Mouse (Mus musculus) brain, embryonic 14.5 days (tissue): ENCODE results near the gene Dpp6. TPM values are rescaled to one million over a fixed set of nuclear protein-coding genes. Genes with fewer than 3 reads are reported as not detected.

Source experiments
- DNase-seq: peaks from one replicate; pipeline ENCODE4 v3.0.0-alpha.2; 2011; ENCODE audit warnings: low read depth
- CTCF ChIP-seq: fragments of 200-500 bp; IDR thresholded peaks from 2 replicates; pipeline ENCODE4 v1.5.1; 2012; ENCODE audit warnings: inconsistent platforms, mild to moderate bottlenecking, moderate library complexity, borderline replicate concordance; ENCODE audit not compliant: insufficient read depth, insufficient read length; ENCODE audit errors: extremely low read depth
- POLR2A ChIP-seq: fragments of 200-500 bp; IDR thresholded peaks from 2 replicates; pipeline ENCODE4 v1.6.1; 2012; ENCODE audit warnings: mild to moderate bottlenecking, inconsistent platforms, borderline replicate concordance; ENCODE audit not compliant: poor library complexity, insufficient read depth, insufficient read length, severe bottlenecking; ENCODE audit errors: extremely low read depth
- polyA plus RNA-seq: library from polyadenylated mRNA; depleted of rRNA; stranded (reverse); fragments of >200 nt; gene quantifications from 2 replicates; pipeline ENCODE4 v1.2.3, GENCODE M21; 2012

The Dpp6 gene
- polyA plus RNA-seq, 1 experiment = 84.1 TPM

DNA sequence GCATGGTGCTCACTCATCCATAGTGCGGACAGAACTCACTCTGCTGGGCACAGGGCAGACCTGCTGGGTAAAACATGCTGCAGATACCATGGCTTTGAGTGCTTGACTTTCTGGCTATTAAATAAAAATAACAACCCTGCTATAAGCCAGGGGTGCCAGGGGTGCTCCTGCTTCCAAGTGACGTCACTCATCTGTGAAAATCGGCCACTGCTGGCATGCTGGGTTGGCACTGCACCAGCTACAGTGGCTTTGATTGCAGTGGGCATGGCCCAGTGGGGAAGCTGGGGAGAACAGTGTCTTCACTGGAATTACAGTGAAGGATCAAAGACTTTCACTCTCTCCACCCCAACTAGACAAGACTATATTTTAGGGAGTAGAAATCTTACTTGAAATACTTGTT lies 95.0 kb downstream of the Dpp6 start:
- DNase-seq = no peak
- TF ChIP-seq CTCF (no peak), POLR2A (no peak)

- TF ChIP-seq POLR2A (no peak), CTCF (no peak)
- DNase-seq = no peak
These were observed 101.8 kb downstream of the Dpp6 start for GRCm38 (mm10) chr5:26918763-26919162.

GRCm38 (mm10) chr5:26924552-26924951 lies 107.5 kb downstream of the Dpp6 start:
- no peak for TF ChIP-seq CTCF
- TF ChIP-seq POLR2A = no peak
- no peak for DNase-seq

DNA sequence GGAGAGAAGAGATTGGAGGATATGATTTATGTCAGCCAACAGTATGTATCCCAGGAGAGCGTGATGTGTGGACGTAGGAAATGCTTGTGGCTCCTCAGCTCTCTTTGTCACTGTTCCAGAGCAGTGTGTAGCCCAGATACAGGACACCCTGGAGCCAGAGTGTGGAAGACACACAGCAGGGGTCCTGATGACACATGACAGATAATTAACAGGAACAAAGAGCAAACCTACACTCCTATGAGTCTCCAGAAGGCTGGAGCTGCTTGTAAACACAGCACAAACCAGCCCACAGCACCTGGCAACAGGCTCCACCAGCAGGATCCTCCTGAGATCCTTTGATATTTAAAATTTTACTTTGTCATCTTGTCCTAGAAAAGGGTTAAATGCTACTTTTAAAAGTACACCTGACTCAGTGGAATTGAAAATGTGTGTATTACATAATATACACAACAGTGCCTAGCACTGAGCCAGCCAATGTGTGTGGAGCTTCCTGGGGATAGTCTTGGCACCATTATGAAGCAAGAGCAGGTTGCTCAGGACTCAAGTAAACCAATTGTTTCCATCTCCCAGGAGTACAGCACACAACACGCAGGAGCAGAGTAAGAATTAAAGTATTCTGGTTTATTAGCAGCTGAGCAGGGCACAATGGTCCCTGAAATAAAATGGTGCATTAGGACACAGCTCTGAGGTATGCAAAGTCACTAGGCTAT lies 115.6 kb downstream of the Dpp6 start:
- no peak for DNase-seq
- no peak for TF ChIP-seq CTCF

- no peak for DNase-seq
- no peak for TF ChIP-seq CTCF
- TF ChIP-seq POLR2A = no peak
These were observed 117.9 kb downstream of the Dpp6 start for GRCm38 (mm10) chr5:26934911-26935310.

DNA sequence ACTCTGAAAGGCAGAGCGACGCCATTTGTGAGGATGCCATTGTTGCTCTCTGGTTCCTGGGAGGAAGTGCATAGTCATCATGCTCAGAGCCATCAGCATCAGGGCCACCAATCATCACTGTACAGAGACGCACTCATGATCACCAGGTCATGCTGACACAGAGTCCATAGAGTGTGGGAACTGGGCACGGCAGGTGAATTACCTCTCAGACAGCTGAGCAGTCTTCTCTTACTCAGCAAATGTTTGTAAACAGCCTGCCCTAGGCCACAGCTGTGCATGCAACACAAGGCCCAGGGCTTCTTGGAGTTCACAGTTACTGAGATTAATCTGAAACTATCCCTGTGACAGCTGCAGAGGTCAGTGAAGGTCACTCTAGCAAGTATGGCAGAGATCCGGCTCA lies 124.5 kb downstream of the Dpp6 start:
- TF ChIP-seq CTCF (no peak), POLR2A (no peak)
- no peak for DNase-seq

- no peak for TF ChIP-seq POLR2A
- TF ChIP-seq CTCF = no peak
- DNase-seq = peak; percentile 75
These were observed 128.3 kb downstream of the Dpp6 start for GRCm38 (mm10) chr5:26945169-26945920.

DNA sequence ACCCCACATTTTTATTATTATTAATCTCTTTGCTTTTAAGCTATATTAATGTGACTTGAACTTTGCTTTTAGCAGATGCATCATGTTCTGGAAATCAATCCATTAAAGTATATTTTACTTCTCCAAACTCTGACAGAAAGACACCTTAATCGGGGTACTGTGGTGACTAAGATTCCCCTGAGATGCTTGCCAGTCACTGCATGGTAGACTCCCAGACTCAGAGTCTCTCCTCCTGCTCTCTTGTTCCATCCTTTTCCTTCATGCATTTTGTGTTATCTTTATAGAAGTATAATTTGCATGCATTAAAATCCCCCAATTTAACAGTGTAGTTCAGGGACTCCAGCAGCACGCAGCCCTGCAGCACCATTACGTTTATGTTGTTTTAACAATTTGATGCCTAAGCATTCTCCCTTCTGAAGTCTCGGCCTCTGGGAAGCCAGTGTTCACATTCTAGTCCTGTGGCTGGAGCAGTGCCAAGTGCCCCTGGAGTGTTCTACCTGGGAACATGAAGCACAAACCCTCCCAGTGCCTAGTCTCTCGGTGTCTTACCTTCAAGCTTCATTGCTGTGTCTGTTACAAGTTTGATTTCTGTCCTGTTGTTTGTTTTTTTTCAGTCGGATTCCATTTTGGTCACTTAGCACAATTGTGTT lies 153.1 kb downstream of the Dpp6 start:
- TF ChIP-seq CTCF (no peak), POLR2A (no peak)
- peak; percentile 40 for DNase-seq

DNA sequence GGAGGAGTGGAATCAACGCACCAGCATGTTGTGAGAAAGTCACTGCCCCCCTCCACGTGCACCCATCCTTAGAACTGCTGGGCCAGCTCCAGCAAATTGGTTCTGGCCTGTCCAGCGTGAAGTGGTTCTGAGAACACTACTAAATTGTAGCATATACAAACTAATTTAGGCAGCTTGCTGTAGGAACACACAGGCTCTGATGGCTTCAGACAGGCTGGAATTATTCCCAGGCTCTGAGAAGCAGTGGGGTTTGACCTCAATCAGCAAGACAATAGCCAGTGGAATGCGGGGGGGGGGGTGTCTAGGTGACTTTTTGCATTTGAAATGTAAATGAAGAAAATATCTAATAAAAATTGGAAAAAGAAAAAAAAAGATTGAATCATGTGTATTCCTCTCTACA lies 156.2 kb downstream of the Dpp6 start:
- DNase-seq = no peak
- TF ChIP-seq CTCF (no peak), POLR2A (no peak)

DNA sequence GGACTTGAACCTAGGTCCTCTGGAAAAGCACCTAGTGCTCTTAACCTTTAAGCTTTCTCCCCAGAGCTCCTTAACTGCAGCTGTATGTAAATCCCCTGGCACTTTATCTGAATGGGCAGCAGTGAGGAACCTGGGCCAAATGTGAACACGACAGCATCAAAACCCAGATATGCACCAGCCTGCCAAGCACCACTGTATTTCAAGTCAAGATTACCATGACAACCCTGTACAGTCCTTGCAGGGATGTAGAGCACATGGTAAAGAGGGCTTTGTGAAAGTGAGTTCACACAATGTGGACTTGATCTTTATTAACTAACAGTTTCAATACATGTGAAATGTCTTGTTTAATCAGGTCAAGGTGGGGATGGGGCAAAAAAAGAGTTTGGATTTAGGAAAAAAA lies 162.3 kb downstream of the Dpp6 start:
- peak; percentile 73 for DNase-seq

GRCm38 (mm10) chr5:26979755-26980154 lies 162.8 kb downstream of the Dpp6 start:
- no peak for DNase-seq
- no peak for TF ChIP-seq CTCF

More for the DNA sequence above, 162.3 kb downstream of the Dpp6 start:
- TF ChIP-seq CTCF = no peak
- no peak for TF ChIP-seq POLR2A

DNA sequence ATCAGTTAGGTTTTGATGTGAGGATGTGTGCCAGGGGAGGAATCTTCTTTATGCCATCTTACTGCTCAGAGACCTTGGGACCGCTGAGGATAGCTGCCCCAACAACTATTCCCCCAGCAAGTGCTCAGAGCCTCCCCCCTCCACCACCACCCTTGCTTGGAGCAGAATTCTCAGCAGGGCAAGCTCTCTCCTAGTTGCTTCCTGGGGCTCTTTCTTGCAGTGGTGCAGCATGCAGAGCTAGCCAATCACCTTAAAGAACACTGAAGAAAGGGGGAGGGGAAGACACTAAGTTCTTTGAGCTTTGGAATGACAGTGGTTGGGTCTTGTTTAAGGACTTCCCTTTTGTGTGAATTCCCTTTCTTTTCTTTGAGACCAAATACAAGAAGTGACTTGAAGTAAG lies 168.1 kb downstream of the Dpp6 start:
- TF ChIP-seq CTCF (no peak), POLR2A (no peak)
- DNase-seq = peak; percentile 21

DNA sequence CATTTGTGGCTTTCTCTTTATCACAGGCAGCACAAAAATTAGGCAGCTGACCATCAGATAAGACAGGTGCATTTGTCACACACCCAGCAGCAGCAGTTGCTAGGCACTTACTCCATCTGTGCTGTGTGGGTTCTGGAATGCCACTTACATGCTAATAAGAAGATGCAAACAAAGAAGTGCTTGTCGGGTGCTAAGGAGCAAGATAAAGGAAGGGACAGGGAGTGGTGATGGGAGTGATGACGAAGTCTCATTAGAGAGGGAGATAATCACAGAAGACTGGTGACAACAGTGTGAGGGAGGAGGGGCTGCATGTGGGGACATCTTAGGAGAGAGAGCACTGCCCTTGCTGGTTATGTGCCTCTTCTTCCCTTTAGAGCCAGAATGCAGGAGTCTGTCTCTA lies 174.6 kb downstream of the Dpp6 start:
- TF ChIP-seq POLR2A (no peak), CTCF (no peak)
- DNase-seq = peak; percentile 89
